In genomic region chr7:88959332-88960124, GRCm38 (mm10) we compare ENCODE assay signal across 15 mouse cellular contexts.
"Had no signal": no experiment of that assay in that cellular context is flagged by ENCODE, and none has a peak within 500 bp of the region (broad histone marks: within the 10 kb centered on the region; RNA-seq: fewer than 3 reads in every experiment).

No protein-coding gene starts in this region.

- ATAC-seq: hindbrain, postnatal 0 days; liver, postnatal 0 days; midbrain, embryonic 13.5 days had no signal

- H3K27ac ChIP-seq: hindbrain, postnatal 0 days; layer of hippocampus, adult 2 months; liver, embryonic 13.5 days; midbrain, embryonic 13.5 days; neural tube, embryonic 15.5 days had no signal

- H3K36me3 ChIP-seq: liver, embryonic 13.5 days; midbrain, embryonic 13.5 days; neural tube, embryonic 15.5 days had no signal

- H3K4me3 ChIP-seq: layer of hippocampus, adult 2 months; liver, embryonic 13.5 days; megakaryocyte, embryonic 14.5 days; midbrain, embryonic 13.5 days; neural tube, embryonic 15.5 days had no signal

- H3K9ac ChIP-seq: liver, embryonic 13.5 days; liver, postnatal 0 days; midbrain, embryonic 13.5 days; neural tube, embryonic 15.5 days had no signal

- H3K4me2 ChIP-seq: liver, embryonic 13.5 days; midbrain, embryonic 13.5 days; neural tube, embryonic 15.5 days had no signal

- H3K27me3 ChIP-seq: liver, embryonic 13.5 days; megakaryocyte, embryonic 14.5 days; midbrain, embryonic 13.5 days; neural tube, embryonic 15.5 days had no signal

- DNase-seq: kidney, adult 11 months; kidney, postnatal 10 days; kidney, postnatal 4 days; liver; liver, embryonic 13.5 days; liver, postnatal 0 days; right cerebral cortex, adult 18-20 months; right cerebral cortex, postnatal 25 days; thymus, adult 2 months; thymus, postnatal 25 days had no signal

- H3K9me3 ChIP-seq: liver, embryonic 13.5 days; megakaryocyte, embryonic 14.5 days; midbrain, embryonic 13.5 days; neural tube, embryonic 15.5 days had no signal

- H3K4me1 ChIP-seq: liver, embryonic 13.5 days; megakaryocyte, embryonic 14.5 days; neural tube, embryonic 15.5 days had no signal
